ENCODE assay signal across 9 mouse cellular contexts in the genomic region with DNA sequence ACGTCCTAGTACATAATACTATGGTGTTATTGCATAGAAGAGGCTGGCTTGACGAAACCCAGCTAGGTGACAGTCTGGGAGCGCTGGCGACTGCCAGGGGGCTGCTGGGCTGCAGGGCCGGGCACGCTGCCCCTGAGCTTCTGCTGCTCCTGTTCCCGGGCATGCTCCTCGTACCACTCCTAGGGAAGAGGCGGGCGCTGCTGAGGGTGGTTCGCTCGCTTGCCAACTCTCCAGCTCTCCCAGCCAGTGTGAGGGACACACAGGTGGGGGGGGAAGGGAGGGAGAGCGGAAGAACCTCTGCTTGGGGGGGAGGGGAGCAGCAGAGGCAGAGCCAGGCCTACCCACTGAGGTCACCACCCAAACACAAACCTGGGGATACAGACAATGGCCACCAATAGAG. TPM values are rescaled to one million over a fixed set of nuclear protein-coding genes. Genes with fewer than 3 reads are reported as not detected.
A peak's percentile ranks its signal among the peaks of the same experiment; 100 is the strongest.
DNase-seq lines count a peak whose midpoint lies in the region; ATAC-seq and TF ChIP-seq lines count a peak whose summit lies in the region.
"Had no signal": no experiment of that assay in that cellular context is flagged by ENCODE, and none has a peak within 500 bp of the region (broad histone marks: within the 10 kb centered on the region; RNA-seq: fewer than 3 reads in every experiment).

No protein-coding gene starts in this region.

- peaks cover 11% of the 10 kb centered on the region for H3K36me3 ChIP-seq in heart, embryonic 11.5 days (ENCODE audit: control insufficient read depth, insufficient read depth, low read length)
- peaks cover 10% of the 10 kb centered on the region for H3K36me3 ChIP-seq in stomach, embryonic 14.5 days (ENCODE audit: control insufficient read depth, insufficient read depth, low read length)
- H3K36me3 ChIP-seq in stomach, postnatal 0 days (ENCODE audit: control insufficient read depth, insufficient read depth, low read length), result peaks cover 12% of the 10 kb centered on the region
- peaks cover 5% of the 10 kb centered on the region for H3K36me3 ChIP-seq in limb, embryonic 11.5 days (ENCODE audit: control insufficient read depth, insufficient read depth, low read length)

- 81% methylated on average over 13 of the region's 13 CpGs for WGBS in heart, embryonic 11.5 days (ENCODE audit: insufficient replicate concordance)
- 90% methylated on average over 13 of the region's 13 CpGs for WGBS in stomach, embryonic 14.5 days
- WGBS in stomach, postnatal 0 days, result 68% methylated on average over 13 of the region's 13 CpGs
- WGBS in limb, embryonic 11.5 days, result 82% methylated on average over 13 of the region's 13 CpGs

- no peaks in the 10 kb centered on the region for H3K9me3 ChIP-seq in heart, embryonic 11.5 days (replicated peaks; ENCODE audit: control insufficient read depth, low read length)
- H3K9me3 ChIP-seq in stomach, embryonic 14.5 days (ENCODE audit: control insufficient read depth, low read depth, low read length), result no peaks in the 10 kb centered on the region
- H3K9me3 ChIP-seq in stomach, postnatal 0 days (ENCODE audit: control insufficient read depth, low read length), result no peaks in the 10 kb centered on the region
- no peaks in the 10 kb centered on the region for H3K9me3 ChIP-seq in limb, embryonic 11.5 days (ENCODE audit: control insufficient read depth, low read length)
- H3K9me3 ChIP-seq: stomach, embryonic 15.5 days had no signal

- peak; percentile 46 to 56 for DNase-seq in heart, adult 9 months (ENCODE audit: low spot score in 2 of 2)
- no peak for DNase-seq in stomach, postnatal 0 days (ENCODE audit: low spot score)
- DNase-seq in limb, embryonic 11.5 days (ENCODE audit: low spot score), result no peak
- no peak for DNase-seq in spleen, adult 18-20 months
- DNase-seq in B cell, adult 2 months, result no peak

- no peak overlapping the region for H3K4me2 ChIP-seq in heart, embryonic 11.5 days
- no peak overlapping the region for H3K4me2 ChIP-seq in stomach, embryonic 14.5 days (replicated peaks; ENCODE audit: low read depth, low read length)
- H3K4me2 ChIP-seq in stomach, postnatal 0 days (replicated peaks; ENCODE audit: low read depth), result no peak overlapping the region
- no peak overlapping the region for H3K4me2 ChIP-seq in limb, embryonic 11.5 days (ENCODE audit: low read depth, severe bottlenecking)
- H3K4me2 ChIP-seq: stomach, embryonic 15.5 days had no signal

- no peak overlapping the region for H3K27ac ChIP-seq in heart, embryonic 11.5 days (ENCODE audit: low read depth, low read length)
- H3K27ac ChIP-seq in stomach, embryonic 14.5 days (ENCODE audit: low read length), result peak overlapping the region; percentile 15; the same call in 1 of the 2 replicates
- H3K27ac ChIP-seq in stomach, postnatal 0 days (replicated peaks), result no peak overlapping the region
- H3K27ac ChIP-seq in limb, embryonic 11.5 days (replicated peaks; ENCODE audit: low read depth, low read length), result 0 out of 2 replicates have a peak overlapping the region, but pooled peaks have one; percentile 12
- H3K27ac ChIP-seq: stomach, embryonic 15.5 days had no signal

- no peak for TF ChIP-seq EP300 in stomach, postnatal 0 days (optimal IDR thresholded peaks at IDR 0.05)

- H3K4me3 ChIP-seq in heart, embryonic 11.5 days (ENCODE audit: low read depth, low read length), result no peak overlapping the region
- no peak overlapping the region for H3K4me3 ChIP-seq in stomach, embryonic 14.5 days (ENCODE audit: low read depth, low read length)
- H3K4me3 ChIP-seq in stomach, postnatal 0 days (ENCODE audit: low read depth, low read length), result no peak overlapping the region
- H3K4me3 ChIP-seq in limb, embryonic 11.5 days (ENCODE audit: low read depth, low read length), result no peak overlapping the region
- H3K4me3 ChIP-seq: stomach, embryonic 15.5 days had no signal

- 0 out of 2 replicates have a peak, but pooled peaks cover 5% of the 10 kb centered on the region for H3K4me1 ChIP-seq in heart, embryonic 11.5 days (ENCODE audit: control insufficient read depth, insufficient read depth, low read length)
- H3K4me1 ChIP-seq in stomach, embryonic 14.5 days (ENCODE audit: control insufficient read depth, insufficient read depth, low read length), result 0 out of 2 replicates have a peak, but pooled peaks cover 5% of the 10 kb centered on the region
- H3K4me1 ChIP-seq in stomach, postnatal 0 days (replicated peaks; ENCODE audit: control insufficient read depth, insufficient read depth), result no peaks in the 10 kb centered on the region
- peaks cover 39% of the 10 kb centered on the region for H3K4me1 ChIP-seq in limb, embryonic 11.5 days (ENCODE audit: control insufficient read depth, insufficient read depth, low read length)

- H3K27me3 ChIP-seq in heart, embryonic 11.5 days (ENCODE audit: control insufficient read depth, insufficient read depth, low read length), result no peaks in the 10 kb centered on the region
- H3K27me3 ChIP-seq in stomach, embryonic 14.5 days (ENCODE audit: control insufficient read depth, insufficient read depth, low read length), result no peaks in the 10 kb centered on the region
- H3K27me3 ChIP-seq in stomach, postnatal 0 days (ENCODE audit: control insufficient read depth, insufficient read depth, low read length), result no peaks in the 10 kb centered on the region
- H3K27me3 ChIP-seq in limb, embryonic 11.5 days (ENCODE audit: control insufficient read depth, insufficient read depth, low read length), result no peaks in the 10 kb centered on the region
- H3K27me3 ChIP-seq: stomach, embryonic 15.5 days had no signal

- H3K9ac ChIP-seq in heart, embryonic 11.5 days (ENCODE audit: low read depth, low read length), result no peak overlapping the region
- H3K9ac ChIP-seq in stomach, embryonic 14.5 days (replicated peaks; ENCODE audit: low read depth, low read length), result no peak overlapping the region
- no peak overlapping the region for H3K9ac ChIP-seq in stomach, postnatal 0 days (ENCODE audit: low read length)
- no peak overlapping the region for H3K9ac ChIP-seq in limb, embryonic 11.5 days (ENCODE audit: low read length)
- H3K9ac ChIP-seq: stomach, embryonic 15.5 days had no signal

- ATAC-seq in heart, embryonic 11.5 days (replicated peaks; ENCODE audit: insufficient number of reproducible peaks, low FRiP score, low TSS enrichment), result no peak
- ATAC-seq in stomach, embryonic 14.5 days (ENCODE audit: insufficient number of reproducible peaks, insufficient read depth, low FRiP score, low read depth), result no peak
- no peak for ATAC-seq in stomach, postnatal 0 days (ENCODE audit: low FRiP score, low TSS enrichment)
- ATAC-seq in limb, embryonic 11.5 days (ENCODE audit: insufficient number of reproducible peaks, low FRiP score, low TSS enrichment, low read depth), result no peak
- no peak for ATAC-seq in inflammation-experienced regulatory T-cells, adult 6 months

- no peak for TF ChIP-seq CTCF in stomach, postnatal 0 days (IDR thresholded peaks at IDR 0.05; ENCODE audit: low read depth)

RNA-seq across cellular contexts. Expression of gene Slc8b1, which starts 25.1 kb away (rescaled TPM):
- 1.6 and 2.1 TPM in 2 replicates for polyA plus RNA-seq in heart, embryonic 11.5 days (2014; fragmentation: Nextera tagmentation; extraction: Ambion mirVana)
- polyA plus RNA-seq in stomach, embryonic 14.5 days (2014; fragmentation: Nextera tagmentation; extraction: Ambion mirVana), result 4.1 and 5.4 TPM in 2 replicates
- 4.9 and 5.2 TPM in 2 replicates for polyA plus RNA-seq in stomach, postnatal 0 days (2015; fragmentation: Nextera tagmentation; extraction: Ambion mirVana)
- 1.6 and 2.7 TPM in 2 replicates for polyA plus RNA-seq in limb, embryonic 11.5 days (2014; fragmentation: Nextera tagmentation; extraction: Ambion mirVana)
- 10 to 100 TPM in 1 of 3 experiments, 1 to 10 TPM in 2; 6.1 to 14.5 (median 7.3) TPM for polyA plus RNA-seq in inflammation-experienced regulatory T-cells, adult 6 months (2017; shearing (Covaris generic))

RNA-seq across cellular contexts. Expression of gene Plbd2, which starts 32.6 kb away (rescaled TPM):
- 28.7 and 30.0 TPM in 2 replicates for polyA plus RNA-seq in heart, embryonic 11.5 days (2014; fragmentation: Nextera tagmentation; extraction: Ambion mirVana)
- 39.6 and 40.2 TPM in 2 replicates for polyA plus RNA-seq in stomach, embryonic 14.5 days (2014; fragmentation: Nextera tagmentation; extraction: Ambion mirVana)
- polyA plus RNA-seq in stomach, postnatal 0 days (2015; fragmentation: Nextera tagmentation; extraction: Ambion mirVana), result 42.6 and 45.9 TPM in 2 replicates
- polyA plus RNA-seq in limb, embryonic 11.5 days (2014; fragmentation: Nextera tagmentation; extraction: Ambion mirVana), result 29.2 and 29.8 TPM in 2 replicates
- 1 to 10 TPM; 3.2 to 5.7 (median 3.5) TPM for polyA plus RNA-seq in inflammation-experienced regulatory T-cells, adult 6 months (2017; shearing (Covaris generic))

RNA-seq across cellular contexts. Expression of gene Tpcn1, which starts 52.4 kb away (rescaled TPM):
- 18.1 and 19.1 TPM in 2 replicates for polyA plus RNA-seq in heart, embryonic 11.5 days (2014; fragmentation: Nextera tagmentation; extraction: Ambion mirVana)
- 24.0 and 26.5 TPM in 2 replicates for polyA plus RNA-seq in stomach, embryonic 14.5 days (2014; fragmentation: Nextera tagmentation; extraction: Ambion mirVana)
- 12.7 and 13.9 TPM in 2 replicates for polyA plus RNA-seq in stomach, postnatal 0 days (2015; fragmentation: Nextera tagmentation; extraction: Ambion mirVana)
- polyA plus RNA-seq in limb, embryonic 11.5 days (2014; fragmentation: Nextera tagmentation; extraction: Ambion mirVana), result 13.9 and 15.2 TPM in 2 replicates
- 10 to 100 TPM in 2 of 3 experiments, 1 to 10 TPM in 1; 6.4 to 15.8 (median 12.6) TPM for polyA plus RNA-seq in inflammation-experienced regulatory T-cells, adult 6 months (2017; shearing (Covaris generic))

RNA-seq across cellular contexts. Expression of gene Iqcd, which starts 52.8 kb away (rescaled TPM):
- 0.18 and 0.54 TPM in 2 replicates for polyA plus RNA-seq in heart, embryonic 11.5 days (2014; fragmentation: Nextera tagmentation; extraction: Ambion mirVana)
- 0.54 and 0.78 TPM in 2 replicates for polyA plus RNA-seq in stomach, embryonic 14.5 days (2014; fragmentation: Nextera tagmentation; extraction: Ambion mirVana)
- 0.25 and 0.36 TPM in 2 replicates for polyA plus RNA-seq in stomach, postnatal 0 days (2015; fragmentation: Nextera tagmentation; extraction: Ambion mirVana)
- 0.27 and 0.40 TPM in 2 replicates for polyA plus RNA-seq in limb, embryonic 11.5 days (2014; fragmentation: Nextera tagmentation; extraction: Ambion mirVana)
- polyA plus RNA-seq in inflammation-experienced regulatory T-cells, adult 6 months (2017; shearing (Covaris generic)), result under 1 TPM in 1 of 3 experiments, not detected in 2; 0.91 TPM

RNA-seq across cellular contexts. Expression of gene Sds, which starts 59.7 kb away (rescaled TPM):
- polyA plus RNA-seq in heart, embryonic 11.5 days (2014; fragmentation: Nextera tagmentation; extraction: Ambion mirVana), result 0.18 TPM in 1 of 2 replicates, not detected in the other
- polyA plus RNA-seq in stomach, embryonic 14.5 days (2014; fragmentation: Nextera tagmentation; extraction: Ambion mirVana), result not detected in 2 replicates
- polyA plus RNA-seq in stomach, postnatal 0 days (2015; fragmentation: Nextera tagmentation; extraction: Ambion mirVana), result not detected in 2 replicates
- polyA plus RNA-seq in limb, embryonic 11.5 days (2014; fragmentation: Nextera tagmentation; extraction: Ambion mirVana), result not detected in 2 replicates
- polyA plus RNA-seq in inflammation-experienced regulatory T-cells, adult 6 months (2017; shearing (Covaris generic)), result not detected

Comparison
In these comparisons a context has a peak if more than half of its experiments do, and no peak if none do; other contexts are left out.
1. H3K27ac ChIP-seq: peak in stomach, embryonic 14.5 days (single experiment) and limb, embryonic 11.5 days (single experiment); none in heart, embryonic 11.5 days (single experiment) and stomach, postnatal 0 days (single experiment).
2. DNase-seq: peak in heart, adult 9 months (2 of 2); none in stomach, postnatal 0 days (single experiment), limb, embryonic 11.5 days (single experiment), spleen, adult 18-20 months (0 of 2) and B cell, adult 2 months (0 of 2).